Mouse (Mus musculus): ENCODE measurements around the gene Prkcb. TPM values are rescaled to one million over a fixed set of nuclear protein-coding genes. Genes with fewer than 3 reads are reported as not detected.

Gene Prkcb
- total RNA-seq, 2 experiments from 2014 or later, result 365 to 390 TPM

DNA sequence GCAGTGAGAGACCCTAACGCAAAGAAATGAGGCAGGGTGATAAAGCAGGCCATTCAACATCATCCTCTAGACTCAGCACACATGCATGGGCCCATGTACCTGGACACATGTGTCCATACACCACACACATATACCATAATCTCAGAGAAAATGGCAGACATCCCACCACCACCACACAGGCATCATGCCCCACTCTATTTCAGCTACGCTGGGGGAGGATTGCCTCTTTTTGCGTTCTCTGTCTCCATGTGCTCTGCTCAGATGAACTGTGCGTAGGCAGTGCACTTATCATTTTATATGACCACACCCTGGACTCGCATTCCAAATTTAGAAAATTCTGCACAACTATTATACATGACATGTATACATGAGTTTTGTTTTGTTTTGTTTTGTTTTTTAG lies 286.5 kb downstream of the Prkcb start:
- intact Hi-C loops (cut with DNase I), result no loop called here

DNA sequence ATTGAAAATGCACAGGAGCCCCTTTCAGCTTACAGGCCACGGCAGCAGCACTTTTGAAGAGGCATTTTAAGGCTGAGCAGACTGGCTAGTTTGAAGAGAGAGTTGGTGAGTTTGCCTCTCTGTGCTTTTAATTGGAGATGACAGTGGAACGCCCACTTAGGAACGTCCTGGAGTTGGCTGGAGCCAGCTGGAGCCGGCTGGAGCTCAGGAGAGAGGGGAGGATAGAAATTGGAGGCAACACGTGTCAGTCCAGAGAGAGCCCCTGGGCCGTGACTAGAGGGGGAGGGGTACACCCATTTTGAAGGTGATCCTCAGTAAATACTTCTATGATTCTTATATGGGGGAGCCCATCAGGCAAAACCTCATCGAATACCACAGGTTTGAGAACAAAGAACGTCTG lies 287.0 kb downstream of the Prkcb start:
- intact Hi-C loops (cut with DNase I), result no loop called here
- peak; percentile 14 for DNase-seq

More for the DNA sequence above, 286.5 kb downstream of the Prkcb start:
- no peak for DNase-seq

DNA sequence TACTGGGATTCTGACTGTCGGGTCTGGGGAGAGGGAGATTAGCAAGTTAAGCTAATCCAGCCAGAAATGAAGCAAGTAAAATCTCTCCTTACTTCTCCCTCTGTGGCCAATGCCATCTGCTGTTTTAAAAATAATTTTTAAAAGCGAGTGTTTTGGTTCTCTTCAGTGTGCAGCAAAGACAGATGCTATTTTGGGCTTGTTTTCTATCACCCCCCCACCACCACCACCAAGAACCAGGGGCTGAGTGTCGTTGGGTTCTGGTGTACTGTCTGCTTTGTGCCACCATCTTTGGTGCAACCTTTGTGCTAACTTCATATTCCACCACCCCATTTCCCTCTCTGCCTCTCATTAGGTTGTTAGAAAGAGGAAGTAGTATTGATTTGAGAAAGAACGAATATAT lies 289.0 kb downstream of the Prkcb start:
- no peak for DNase-seq
- intact Hi-C loops (cut with DNase I), result no loop called here

DNA sequence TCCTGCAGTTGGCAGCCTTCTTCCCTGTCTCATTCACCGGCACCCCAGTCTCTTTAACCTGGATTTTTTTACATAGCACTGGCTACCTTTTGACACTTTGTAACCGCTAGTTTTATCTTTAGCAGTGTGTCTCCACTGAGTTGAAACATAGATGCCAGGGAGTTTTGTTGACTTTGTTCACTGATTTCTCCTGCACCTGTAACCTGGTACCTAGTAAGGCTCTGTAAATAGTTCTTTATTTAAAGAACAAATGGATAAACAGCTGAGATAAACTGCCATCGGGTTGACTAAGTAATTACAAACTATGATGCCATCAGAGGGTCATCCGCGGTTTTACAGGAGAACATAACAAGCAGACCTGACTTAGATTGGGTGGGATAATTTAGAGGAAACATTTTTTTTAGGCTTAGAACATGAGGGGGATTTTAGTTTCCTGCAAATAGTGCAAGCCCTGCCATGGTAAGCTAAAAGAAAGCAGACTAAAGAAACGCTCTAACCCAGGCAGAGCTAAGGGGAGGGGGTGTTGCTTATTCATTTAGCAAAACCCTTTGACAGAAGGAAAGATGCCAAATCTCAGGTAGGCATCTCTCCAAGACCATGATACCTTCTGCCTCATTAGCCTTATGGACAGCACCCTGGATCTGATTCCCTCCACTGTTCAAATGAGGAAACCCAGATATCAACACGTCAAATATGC lies 291.1 kb downstream of the Prkcb start:
- intact Hi-C loops (cut with DNase I), result no loop called here
- DNase-seq, result no peak

DNA sequence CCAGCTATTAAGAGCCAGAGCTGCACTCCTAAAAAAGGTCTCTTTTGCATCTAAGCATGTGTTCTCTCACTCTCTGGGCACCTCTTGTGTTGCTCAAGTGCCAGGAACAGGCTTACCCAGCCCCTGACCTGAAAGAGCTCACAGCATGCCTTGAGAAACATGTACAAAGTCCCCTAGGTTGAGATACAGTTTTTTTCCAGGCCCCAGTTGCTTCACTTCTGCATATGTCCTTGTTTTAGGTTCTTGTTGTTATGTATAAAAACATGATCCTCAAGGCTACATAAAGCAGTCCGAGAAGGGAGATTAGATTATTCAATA lies 291.6 kb downstream of the Prkcb start:
- no peak for DNase-seq
- intact Hi-C loops (cut with DNase I), result no loop called here

DNA sequence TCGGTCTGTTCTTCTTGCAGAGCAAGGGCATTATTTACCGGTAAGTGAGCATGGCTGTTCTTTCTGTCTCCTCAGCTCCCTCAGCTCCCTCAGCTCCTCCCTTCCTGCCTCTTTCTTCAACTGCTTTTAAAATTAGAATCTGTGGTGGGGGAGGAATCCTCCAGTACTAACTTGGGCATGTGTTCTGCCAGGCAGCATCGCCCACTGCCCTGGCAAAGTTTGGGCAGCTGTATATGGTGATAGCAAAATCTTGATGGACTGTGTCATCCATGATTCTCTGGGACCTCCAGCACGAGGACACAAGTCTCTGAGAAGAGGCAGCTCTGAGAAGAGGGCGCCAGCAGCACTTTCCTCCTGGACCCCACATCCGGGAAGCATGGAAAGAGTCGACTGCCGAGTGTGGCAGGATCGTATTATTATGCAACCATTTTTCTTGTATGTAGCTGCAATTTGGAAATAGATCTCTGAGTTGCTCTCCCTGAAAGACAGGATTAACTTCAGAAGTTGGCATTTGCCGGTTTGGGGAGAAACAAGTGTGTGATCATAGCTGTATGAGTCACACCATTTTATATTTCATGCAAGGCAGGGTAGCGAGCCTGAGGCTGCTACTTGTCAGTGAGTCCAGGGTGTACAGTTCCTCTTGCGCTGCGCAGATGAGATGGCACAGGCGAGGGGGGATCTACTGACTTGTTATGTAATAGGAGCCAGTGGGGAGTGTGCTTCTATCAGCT lies 296.0 kb downstream of the Prkcb start:
- DNase-seq, result no peak
- intact Hi-C loops (cut with DNase I), result no loop called here

DNA sequence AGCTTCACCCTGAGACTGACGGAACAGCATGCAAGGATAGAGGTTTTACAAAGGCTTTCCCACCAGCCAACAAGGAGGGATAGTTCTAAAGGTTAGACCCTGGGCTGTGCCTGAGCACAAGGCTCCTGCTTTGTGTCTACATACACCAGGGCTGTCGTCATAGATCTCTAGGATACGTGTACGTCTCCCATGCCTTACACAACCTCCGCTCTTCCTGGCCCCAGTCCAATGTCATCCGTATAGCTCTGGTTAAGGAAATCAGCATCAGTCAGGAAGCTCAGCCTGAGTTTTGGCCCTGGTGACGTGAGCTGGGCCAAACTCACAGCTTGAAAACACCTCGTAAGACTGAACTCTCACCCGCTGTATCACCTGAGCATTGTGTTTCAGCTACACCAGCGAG lies 307.3 kb downstream of the Prkcb start:
- no peak for DNase-seq

DNA sequence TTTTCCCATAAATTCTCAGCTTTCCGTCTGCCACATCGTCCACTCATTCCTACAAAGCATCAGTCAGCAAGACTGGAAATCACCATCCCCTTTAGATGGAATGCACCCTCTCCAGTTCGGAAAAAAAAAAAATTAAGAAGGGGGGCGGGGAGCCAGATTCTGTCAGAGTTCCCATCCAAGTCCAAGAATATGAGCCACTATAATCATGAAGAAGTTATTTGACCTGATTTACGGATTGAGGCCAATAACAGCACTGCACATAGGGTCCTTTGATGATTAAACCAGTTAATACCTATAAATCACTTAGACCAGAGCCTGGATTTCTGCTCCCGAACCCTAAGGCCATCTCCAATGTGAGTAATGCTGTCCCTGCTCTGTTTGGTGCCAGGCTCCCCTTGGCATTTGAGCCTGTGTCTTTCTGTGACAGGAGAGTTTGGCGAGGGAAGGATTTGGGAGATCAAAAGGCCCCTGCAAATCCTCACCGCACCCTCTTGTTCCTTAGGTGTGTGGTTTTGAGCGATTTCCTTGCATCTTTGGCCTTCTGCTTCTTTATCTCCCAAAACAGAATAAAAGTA lies 308.1 kb downstream of the Prkcb start:
- intact Hi-C loops (cut with DNase I), result no loop called here
- no peak for DNase-seq

More for the DNA sequence above, 307.3 kb downstream of the Prkcb start:
- intact Hi-C loops (cut with DNase I), result no loop called here

DNA sequence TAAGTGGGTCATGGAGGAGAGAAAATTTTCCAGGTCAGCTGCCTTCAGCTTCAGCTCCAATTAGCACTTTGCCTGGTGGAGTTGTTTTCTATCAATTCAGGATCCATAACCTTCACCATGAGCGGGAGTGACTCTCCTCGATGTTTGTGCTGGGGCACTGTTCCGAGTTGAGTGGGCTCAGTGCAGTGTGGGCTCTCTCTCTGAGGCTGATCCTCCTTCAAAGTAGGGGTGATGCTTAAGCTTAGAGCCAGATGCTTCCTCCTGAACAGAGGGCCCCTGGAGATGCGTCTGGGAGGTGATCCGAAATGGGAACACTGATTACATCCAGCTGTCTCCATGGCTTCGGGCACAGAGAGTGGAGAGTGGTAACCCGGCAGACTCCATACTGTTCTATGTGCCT lies 308.8 kb downstream of the Prkcb start:
- intact Hi-C loops (cut with DNase I), result no loop called here
- DNase-seq, result no peak

DNA sequence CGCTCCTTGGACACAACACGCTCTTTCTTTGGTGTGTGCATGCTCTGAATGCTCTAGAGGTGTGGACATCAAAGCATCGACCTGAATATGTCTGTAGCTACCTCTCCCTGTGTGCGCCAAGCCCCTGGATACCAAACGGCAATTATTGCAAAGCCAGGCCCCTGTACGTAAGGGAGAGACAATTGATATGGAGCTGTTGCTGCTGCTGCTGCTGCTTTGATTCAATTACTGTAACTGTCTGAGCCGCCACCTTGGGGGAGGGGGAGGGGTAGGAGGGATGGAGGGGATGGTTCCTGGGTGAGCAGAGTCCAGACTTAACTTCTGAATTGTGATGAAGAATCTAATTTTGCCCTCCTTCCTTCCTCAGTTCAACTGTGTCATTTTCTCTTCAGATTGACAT lies 312.3 kb downstream of the Prkcb start:
- intact Hi-C loops (cut with DNase I), result no loop called here
- no peak for DNase-seq

DNA sequence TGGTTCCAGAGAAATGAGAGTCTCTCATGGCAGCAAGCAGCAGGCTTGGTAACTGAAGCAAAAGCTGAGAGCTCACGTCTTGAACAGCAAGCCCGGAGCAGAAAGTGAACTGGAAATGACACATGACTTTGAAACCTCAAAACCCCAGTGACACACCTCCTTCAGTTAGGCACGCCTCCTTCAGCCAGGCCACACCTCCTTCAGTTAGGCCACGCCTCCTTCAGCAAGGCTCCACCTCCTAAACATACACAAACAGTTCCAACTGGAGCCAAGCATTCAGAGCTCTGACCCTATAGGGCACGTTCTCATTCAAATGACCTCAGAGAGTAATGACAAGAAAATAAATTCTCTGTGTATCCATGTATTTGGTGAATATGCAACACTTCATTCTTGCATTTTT lies 316.5 kb downstream of the Prkcb start:
- DNase-seq, result no peak
- intact Hi-C loops (cut with DNase I), result no loop called here

DNA sequence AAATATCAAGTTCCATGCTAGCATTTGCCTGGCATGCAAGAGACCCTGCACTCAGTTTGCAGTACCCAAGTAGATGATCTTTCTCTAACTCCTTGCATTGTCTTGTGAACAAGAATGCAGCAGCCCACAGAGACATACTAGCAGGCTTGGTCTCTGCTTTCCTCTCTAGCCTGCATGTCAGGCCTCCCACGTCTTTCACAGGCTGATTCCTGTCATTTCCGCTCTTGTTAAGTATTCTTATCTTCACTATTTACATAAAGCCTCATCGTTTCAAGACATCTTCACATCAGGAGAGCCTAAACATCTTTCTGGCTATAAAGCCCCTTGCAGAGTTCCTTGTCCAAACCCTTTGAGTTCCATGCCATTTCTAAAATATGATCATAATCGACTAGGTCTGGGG lies 320.9 kb downstream of the Prkcb start:
- intact Hi-C loops (cut with DNase I), result no loop called here
- no peak for DNase-seq

DNA sequence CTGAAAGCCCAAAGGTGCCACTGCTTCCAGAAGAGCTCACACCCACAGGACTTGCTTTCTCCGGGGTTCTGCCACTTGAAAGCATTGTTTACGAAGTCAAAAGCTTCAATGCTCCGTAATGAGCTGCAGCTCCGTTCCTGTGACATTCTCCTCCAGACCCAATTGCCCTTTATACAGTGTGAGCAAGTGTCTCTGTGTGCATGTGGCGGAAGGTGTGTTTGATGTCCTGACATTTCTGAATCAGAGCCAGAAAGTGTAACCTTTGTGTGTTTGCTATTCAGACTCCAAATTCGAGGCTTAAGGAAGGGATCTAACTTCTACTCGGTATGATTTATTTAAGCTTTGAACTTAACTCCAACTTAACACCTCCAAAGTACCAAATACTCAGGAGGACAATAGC lies 321.6 kb downstream of the Prkcb start:
- intact Hi-C loops (cut with DNase I), result no loop called here
- DNase-seq, result no peak

DNA sequence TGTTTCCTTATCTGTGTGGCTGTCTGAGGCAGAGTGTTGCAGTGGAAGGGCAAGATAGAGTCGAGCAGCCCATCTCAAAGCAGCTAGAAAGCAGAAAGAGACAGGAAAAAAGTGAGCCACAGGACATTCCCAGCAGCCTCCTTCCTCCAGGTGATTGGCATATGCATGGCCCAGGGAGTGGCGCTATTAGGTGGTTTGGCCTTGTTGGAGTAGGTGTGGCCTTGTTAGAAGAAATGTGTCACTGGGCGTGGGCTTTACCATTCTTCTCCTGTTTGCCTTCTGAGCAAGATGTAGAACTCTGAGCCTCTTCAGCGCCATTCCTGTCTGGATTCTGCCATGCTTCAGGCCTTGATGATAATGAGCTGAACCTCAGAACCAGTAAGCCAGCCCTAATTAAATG lies 325.3 kb downstream of the Prkcb start:
- no peak for DNase-seq
- intact Hi-C loops (cut with DNase I), result no loop called here

DNA sequence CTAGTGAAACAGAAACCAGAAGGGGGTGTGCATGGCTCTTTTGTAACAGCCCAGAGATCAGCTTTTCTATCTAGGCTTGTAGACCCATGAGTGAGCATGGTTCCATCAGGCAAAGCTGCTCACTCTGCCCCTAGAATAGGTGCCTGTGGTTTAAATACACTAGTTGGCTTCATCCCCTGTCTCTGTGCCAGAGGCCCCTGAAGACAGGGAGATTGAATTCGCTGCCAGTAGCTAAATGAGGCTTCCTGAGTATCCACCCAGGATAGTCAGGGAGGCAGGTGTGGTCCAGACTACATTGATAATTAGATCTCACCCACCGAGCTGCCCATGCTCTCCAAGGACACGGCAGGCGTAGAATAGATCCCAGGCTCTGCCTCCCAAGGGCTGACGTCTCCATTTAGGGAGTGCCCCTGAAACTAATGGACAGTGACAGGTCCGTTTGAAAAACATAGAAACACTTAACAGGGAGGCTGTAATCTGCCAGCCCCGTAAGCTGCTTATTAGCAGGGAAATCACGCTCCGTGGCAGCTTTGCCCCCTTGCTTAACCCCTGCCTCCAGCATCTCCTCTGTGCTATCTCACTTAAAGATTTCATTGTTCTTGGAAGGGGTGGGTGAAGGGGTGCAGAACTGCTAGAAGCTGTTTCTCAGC lies 333.7 kb downstream of the Prkcb start:
- intact Hi-C loops (cut with DNase I), result no loop called here
- peak; percentile 71 for DNase-seq

DNA sequence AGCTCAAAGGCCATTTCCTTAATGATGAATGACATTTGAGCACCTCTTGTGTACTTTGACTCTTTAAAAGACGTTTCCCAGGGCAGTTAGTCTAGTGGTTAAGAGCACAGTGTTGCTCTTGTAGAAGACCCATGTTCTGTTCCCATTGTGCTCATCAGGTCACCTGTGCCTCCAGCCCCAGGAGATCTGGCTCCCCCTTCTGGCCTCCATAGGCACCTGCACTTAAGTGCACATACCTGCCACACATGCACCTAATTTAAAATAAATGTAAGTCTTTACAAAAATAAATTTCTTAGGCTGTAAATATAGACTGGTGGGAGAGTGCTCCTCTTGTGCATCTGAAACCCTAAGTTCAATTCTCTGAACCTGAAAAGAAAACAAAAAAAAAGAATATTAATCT lies 335.2 kb downstream of the Prkcb start:
- intact Hi-C loops (cut with DNase I), result no loop called here
- no peak for DNase-seq

DNA sequence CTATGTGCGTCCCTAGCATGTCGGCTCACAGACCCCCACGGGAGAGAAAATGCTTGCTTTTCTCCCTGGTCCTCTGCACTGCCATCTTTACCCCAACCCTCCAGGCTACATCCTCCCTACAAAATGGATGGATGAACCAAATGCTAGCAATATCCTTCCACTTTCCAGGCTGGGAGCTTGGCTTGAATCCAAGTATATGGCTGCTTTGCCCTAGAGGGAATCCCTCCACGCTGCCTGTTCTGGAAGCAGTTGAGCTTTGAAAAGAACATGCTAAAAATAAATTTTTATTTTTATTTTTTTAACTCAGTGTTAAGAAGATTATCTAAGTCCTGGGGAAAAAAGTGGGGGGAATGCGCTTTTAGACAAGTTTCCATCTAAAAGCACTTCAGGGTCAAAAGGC lies 339.5 kb downstream of the Prkcb start:
- DNase-seq, result no peak
- intact Hi-C loops (cut with DNase I), result no loop called here

DNA sequence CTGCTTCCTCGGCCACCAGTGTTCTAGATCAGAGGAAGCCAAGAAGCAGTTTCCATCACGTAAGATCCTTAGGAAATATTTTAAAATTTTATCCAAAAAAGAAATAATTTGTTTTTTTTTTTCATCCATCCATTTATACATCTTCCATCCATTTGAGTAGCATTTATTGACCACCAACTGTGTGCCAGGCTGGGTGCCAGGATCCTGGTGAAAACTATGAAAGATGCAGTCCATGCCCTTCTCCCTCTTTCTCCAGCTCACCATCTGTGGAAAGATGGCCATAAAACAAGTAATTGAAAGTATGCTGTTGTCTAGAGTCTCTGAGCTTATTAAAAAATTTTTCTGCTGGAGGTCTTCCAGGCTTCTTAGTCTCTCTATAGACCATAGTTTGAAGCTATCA lies 341.8 kb downstream of the Prkcb start:
- peak; percentile 35 for DNase-seq
- intact Hi-C loops (cut with DNase I), result no loop called here

DNA sequence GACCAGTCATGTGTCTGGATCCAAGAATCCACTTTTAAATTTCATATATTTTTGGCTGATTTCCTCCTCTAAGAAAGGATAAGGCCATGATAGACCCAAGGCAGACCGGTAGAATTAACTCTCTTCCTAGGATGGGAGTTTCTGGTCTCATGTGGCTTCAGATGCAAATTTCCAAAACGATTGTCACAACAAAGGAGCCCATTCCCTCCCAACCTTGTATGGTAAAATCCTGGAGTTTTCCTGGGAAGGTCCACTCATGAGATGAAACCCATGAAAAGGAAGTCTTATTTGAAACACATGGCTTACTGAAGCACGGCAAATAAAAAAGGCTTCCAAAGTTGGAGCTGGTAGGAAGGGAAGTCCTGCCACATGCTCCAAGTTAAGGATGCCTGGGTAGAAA lies 342.6 kb downstream of the Prkcb start:
- intact Hi-C loops (cut with DNase I), result no loop called here
- no peak for DNase-seq

DNA sequence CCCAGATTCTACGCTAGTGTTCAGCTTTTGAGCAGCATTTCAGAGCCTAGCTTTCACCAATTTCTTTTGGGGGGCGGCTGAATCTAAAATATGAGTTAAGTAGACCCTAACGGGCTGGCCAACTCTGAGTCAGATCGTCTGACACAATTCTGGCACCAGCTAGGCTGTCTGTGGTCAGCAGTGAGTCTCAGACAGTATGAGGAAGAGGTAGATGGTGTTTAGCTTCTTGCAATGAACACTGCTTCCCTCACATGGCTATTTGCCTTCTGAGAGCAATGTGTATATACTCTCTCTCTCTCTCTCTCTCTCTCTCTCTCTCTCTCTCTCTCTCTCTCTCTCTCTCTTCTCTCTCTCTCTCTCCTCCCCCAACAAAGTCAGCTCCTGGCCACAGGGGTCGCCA lies 344.4 kb downstream of the Prkcb start:
- intact Hi-C loops (cut with DNase I), result no loop called here
- no peak for DNase-seq

DNA sequence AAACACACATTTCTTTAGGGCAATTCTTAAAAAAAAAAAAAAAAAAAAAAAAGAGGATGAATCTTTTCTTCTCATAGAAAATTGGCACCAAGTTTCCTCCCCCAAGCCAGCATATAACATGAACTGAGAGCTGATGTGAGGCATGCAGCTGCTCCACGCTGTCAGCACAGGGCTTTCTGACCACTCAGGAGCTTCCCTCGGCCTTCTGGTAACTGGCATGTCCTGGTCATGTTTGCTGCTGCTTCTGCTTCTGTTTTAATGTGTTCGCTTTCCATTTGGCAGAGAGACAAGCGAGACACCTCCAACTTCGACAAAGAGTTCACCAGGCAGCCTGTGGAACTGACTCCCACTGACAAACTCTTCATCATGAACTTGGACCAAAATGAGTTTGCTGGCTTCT lies 344.9 kb downstream of the Prkcb start:
- intact Hi-C loops (cut with DNase I), result no loop called here

DNA sequence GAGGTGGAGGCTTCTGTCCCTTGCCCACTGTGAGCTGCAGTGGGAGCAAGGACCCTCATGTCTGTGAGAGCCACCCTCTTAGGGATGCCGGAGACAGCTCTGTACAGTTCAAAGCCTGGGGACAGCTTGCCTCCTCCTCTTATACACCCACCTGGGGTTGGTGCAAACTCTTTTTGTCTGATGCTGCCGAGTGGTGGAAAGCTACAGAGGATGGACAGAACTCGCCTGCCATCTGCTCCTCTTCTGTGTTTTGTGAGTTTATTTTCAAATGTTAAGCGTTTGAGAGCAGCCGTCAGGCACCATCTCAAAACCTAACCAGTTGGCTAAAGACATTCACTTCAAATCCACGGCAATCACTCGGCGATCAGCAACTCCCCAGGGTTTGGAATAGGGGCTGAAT lies 355.1 kb downstream of the Prkcb start:
- DNase-seq, result no peak
- intact Hi-C loops (cut with DNase I), result no loop called here

More for the DNA sequence above, 344.9 kb downstream of the Prkcb start:
- DNase-seq, result no peak

Data from left cerebral cortex, postnatal 4 days (tissue).